Mouse (Mus musculus) embryo, embryonic 9.5 days (tissue): ENCODE results near the gene 4930512M02Rik.

Experiments
- DNase-seq: peaks from one replicate; pipeline ENCODE4 v3.0.0-alpha.2; 2017; ENCODE audit errors: extremely low spot score

4930512M02Rik gene

DNA sequence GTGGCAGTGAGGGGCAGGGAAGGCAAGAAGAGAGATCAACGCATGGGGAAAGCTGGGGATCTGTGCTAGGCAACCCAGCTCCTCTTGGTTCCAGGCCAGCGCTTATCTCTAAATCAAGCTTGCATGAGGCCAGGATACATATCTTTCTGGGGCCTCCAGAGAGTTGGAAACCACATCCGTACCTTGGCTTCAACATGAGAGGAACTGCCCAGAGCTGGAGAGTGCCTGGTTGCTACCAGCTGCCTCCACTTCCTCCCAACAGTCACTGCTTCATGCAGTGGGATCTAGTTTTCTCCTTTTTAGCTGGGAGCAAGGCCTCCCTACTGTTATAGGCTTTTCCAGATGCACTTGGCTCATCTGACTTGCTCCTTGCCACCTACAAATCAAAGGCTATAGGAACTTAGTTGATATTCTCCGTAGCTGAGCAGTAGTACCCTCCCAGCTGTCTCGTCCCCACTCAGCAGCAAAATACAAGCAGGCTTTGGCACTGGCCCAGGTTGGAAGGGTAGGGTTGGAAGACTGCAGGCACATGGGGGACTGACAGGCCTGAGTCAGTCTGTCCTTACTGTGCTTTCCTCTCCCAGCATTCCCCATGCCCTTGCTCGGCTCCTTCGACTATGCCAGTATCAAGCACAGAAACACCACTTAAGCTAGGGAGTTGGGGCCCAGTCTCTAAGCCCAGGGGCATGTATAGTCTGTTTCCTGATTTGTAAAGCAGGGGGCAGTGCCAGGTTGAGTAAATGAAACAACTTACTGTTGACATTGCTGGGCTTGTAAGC is 63.2 kb downstream of the 4930512M02Rik start:
- DNase-seq: no peak

- no peak for DNase-seq
These were observed 66.5 kb downstream of the 4930512M02Rik start for GRCm38 (mm10) chr11:11561118-11561517.

DNA sequence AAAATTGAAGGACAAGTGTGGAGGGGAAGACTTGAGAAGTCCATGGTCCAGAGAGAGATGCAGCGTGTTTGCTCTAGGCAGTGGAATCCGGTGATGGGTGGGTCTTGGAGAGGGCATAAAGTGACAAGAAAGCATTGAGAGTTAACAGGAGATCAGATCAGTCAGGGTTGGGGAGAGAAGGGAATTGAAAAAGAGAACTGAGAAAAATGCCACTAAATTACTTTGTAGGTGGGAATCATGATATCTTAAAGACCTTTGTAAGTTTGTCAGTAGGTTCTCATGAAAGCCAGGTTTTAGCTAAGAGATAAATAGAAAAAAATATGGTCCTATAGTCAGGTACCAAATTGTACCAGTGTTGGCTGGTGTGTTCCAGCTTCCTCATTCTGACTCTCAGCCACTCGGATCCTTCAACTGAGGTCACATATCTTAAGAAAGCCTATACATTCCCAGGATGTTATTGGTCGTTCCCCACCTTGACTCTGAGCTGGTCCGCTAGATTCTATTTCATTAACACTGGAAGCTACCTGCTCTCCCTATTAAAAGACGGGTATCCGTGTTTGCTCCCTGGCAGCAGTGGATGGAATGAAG is 68.4 kb downstream of the 4930512M02Rik start:
- DNase-seq: no peak

GRCm38 (mm10) chr11:11558662-11559061 is 69.0 kb downstream of the 4930512M02Rik start:
- DNase-seq: no peak

DNA sequence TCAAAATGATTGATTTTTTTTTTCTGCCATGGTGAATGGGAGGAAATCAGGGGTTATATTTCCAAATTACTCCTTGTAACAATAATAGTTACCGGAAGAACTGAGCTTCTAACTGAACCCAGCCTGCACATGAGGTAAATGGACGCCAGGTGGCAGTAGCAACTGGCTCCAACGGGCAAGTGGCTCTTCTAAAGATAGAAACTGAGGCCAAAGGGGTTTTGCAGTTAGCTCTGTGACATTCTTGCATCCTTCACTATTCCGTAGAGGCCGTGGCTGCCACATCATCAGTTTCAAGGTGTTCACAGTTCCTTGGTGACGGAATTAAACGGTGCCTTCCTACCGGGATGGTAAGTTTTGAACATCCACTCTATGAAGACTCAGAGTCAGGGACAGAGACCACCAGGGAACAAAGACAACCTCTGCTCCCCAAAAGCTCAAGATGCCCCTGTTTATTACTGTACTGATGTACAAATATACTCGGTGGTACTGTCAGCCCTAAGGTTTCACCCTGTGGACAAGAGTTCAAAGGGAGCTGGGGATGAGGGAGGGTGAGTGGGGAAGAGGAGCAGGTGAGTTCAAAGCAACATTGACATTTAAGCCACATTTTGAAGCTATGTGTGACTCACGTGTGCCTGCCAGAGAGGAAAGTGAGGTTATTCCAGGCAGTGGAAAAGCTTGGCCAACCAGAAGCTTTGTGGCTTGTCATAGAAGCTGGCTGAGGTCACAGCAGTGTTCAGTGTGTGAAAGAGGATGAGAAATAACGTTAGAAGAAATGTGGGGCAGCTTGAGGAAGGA is 70.3 kb downstream of the 4930512M02Rik start:
- DNase-seq: peak; percentile 51

GRCm38 (mm10) chr11:11556186-11556585 is 71.4 kb downstream of the 4930512M02Rik start:
- no peak for DNase-seq

- DNase-seq: no peak
These were observed 72.1 kb downstream of the 4930512M02Rik start for GRCm38 (mm10) chr11:11555563-11555962.

- no peak for DNase-seq
These were observed 79.9 kb downstream of the 4930512M02Rik start for GRCm38 (mm10) chr11:11547597-11548240.

DNA sequence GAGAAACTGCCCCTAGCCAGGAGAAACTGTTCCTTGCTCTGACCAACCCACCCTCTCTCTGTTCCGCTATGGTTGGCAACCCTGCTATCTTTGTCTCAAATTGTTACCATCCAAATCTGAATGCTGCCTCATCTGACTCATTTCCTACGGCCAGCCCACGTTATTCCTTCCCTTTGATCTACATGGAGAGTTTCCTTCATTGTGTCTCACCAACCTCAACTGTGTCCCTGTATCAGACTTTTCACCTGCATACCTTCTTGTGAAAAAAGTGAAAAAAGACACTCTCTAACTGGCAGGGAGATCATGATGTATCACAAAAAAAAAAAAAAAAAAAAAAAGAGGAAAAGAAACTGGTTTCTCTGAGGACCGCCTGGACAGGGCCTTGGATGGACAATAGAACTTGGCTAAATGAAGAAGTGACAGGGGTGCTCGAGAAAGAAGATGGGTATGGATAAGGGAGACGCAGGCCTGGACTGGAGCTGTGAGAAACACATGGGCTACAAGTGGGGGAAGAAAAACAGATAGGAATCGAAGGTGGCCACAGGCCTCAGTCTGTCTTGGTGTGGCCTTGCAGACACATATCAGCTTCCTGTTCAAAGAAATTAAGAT is 80.6 kb downstream of the 4930512M02Rik start:
- DNase-seq: no peak

- no peak for DNase-seq
These were observed 81.7 kb downstream of the 4930512M02Rik start for GRCm38 (mm10) chr11:11545948-11546347.
